Mouse (Mus musculus) erythroblast, embryonic 14.5 days (primary cell): ENCODE data around the gene Slco4a1.

Source experiments
- GATA1 ChIP-seq: IDR thresholded peaks from 2 replicates; pipeline ENCODE4 v1.6.1; 2012; ENCODE audit warnings: low read length, inconsistent platforms, mixed read lengths
- TAL1 ChIP-seq: IDR thresholded peaks from 3 replicates; pipeline ENCODE4 v1.6.1; 2012; ENCODE audit warnings: low read length, inconsistent platforms, mixed read lengths

DNA sequence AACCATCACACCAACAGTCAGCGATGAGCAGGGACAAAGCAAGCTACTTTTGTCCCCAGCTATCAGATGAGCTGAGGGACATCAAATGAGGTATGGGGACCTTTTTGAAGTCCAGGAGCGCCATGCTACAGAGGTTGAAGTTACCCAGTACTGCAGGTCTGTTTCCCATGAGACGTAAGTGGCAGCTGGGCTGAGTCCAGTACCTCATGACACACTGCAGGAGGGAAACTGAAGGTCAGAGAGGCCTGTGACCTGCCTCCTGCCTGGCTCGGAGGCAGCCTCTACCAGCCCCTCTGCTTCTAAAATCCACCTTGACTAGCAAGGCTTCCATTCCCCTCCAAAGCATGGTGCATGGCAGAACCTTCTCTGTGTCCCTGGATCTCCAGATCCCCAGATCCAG, 3.4 kb downstream of the Slco4a1 start:
- no peak for TF ChIP-seq TAL1
- no peak for TF ChIP-seq GATA1
